Mouse (Mus musculus): ENCODE data around the gene Cnih3. TPM values are rescaled to one million over a fixed set of nuclear protein-coding genes. Genes with fewer than 3 reads are reported as not detected.

Cnih3 gene
- total and polyA plus RNA-seq, 3 experiments = 0.04 TPM; not detected in 2

- no peak overlapping the region for H3K4me3 ChIP-seq
- H3K27ac ChIP-seq = no peak overlapping the region
- H3K4me1 ChIP-seq (ENCODE audit: control insufficient read depth, insufficient read depth, low read length) = peaks cover 1% of the 10 kb centered on the region; the same call in 1 of the 2 replicates
- WGBS = 55% methylated on average over 6 of the region's 6 CpGs
- TF ChIP-seq CTCF (IDR thresholded peaks at IDR 0.05) = no peak
- TF ChIP-seq POLR2A (IDR thresholded peaks at IDR 0.05; ENCODE audit: insufficient read depth, low read depth, low read length) = no peak
- no peak for TF ChIP-seq EP300 (IDR thresholded peaks at IDR 0.05; ENCODE audit: insufficient read depth, low read depth, low read length)
- no peak overlapping the region for H3K9ac ChIP-seq (ENCODE audit: low read depth, low read length)
- H3K79me2 ChIP-seq (replicated peaks; ENCODE audit: control insufficient read depth, insufficient read depth, low read length) = no peaks in the 10 kb centered on the region
- intact Hi-C loops (cut with DNase I) = no loop called here
- DNase-seq = peak in 1 of 2 experiments; percentile 15
- no peaks in the 10 kb centered on the region for H3K27me3 ChIP-seq (ENCODE audit: control insufficient read depth, insufficient read depth, low read length)
- no peaks in the 10 kb centered on the region for H3K36me3 ChIP-seq (ENCODE audit: control insufficient read depth, insufficient read depth, low read length)
Observed at GRCm38 (mm10) chr1:181395234-181395828, 42.9 kb downstream of the Cnih3 start.

GRCm38 (mm10) chr1:181399179-181399578 lies 46.8 kb downstream of the Cnih3 start:
- Histone ChIP-seq H3K9ac (ENCODE audit: low read depth, low read length) (no peak overlapping the region), H3K4me1 (ENCODE audit: control insufficient read depth, insufficient read depth, low read length) (no peaks in the 10 kb centered on the region), H3K36me3 (ENCODE audit: control insufficient read depth, insufficient read depth, low read length) (no peaks in the 10 kb centered on the region), H3K27ac (no peak overlapping the region), H3K4me3 (no peak overlapping the region), H3K79me2 (replicated peaks; ENCODE audit: control insufficient read depth, insufficient read depth, low read length) (no peaks in the 10 kb centered on the region), H3K27me3 (ENCODE audit: control insufficient read depth, insufficient read depth, low read length) (no peaks in the 10 kb centered on the region)
- WGBS = 58% methylated on average over 3 of the region's 3 CpGs
- no peak for DNase-seq
- TF ChIP-seq EP300 (IDR thresholded peaks at IDR 0.05; ENCODE audit: insufficient read depth, low read depth, low read length) (no peak), POLR2A (IDR thresholded peaks at IDR 0.05; ENCODE audit: insufficient read depth, low read depth, low read length) (no peak), CTCF (IDR thresholded peaks at IDR 0.05) (no peak)
- intact Hi-C loops (cut with DNase I) = no loop called here

GRCm38 (mm10) chr1:181403056-181403455 lies 50.6 kb downstream of the Cnih3 start:
- no peak for DNase-seq
- Histone ChIP-seq H3K27me3 (ENCODE audit: control insufficient read depth, insufficient read depth, low read length) (no peaks in the 10 kb centered on the region), H3K27ac (no peak overlapping the region), H3K79me2 (replicated peaks; ENCODE audit: control insufficient read depth, insufficient read depth, low read length) (no peaks in the 10 kb centered on the region), H3K4me1 (ENCODE audit: control insufficient read depth, insufficient read depth, low read length) (no peaks in the 10 kb centered on the region), H3K36me3 (ENCODE audit: control insufficient read depth, insufficient read depth, low read length) (no peaks in the 10 kb centered on the region), H3K9ac (ENCODE audit: low read depth, low read length) (no peak overlapping the region), H3K4me3 (no peak overlapping the region)
- 81% methylated on average over 7 of the region's 7 CpGs for WGBS
- intact Hi-C loops (cut with DNase I) = no loop called here
- TF ChIP-seq POLR2A (IDR thresholded peaks at IDR 0.05; ENCODE audit: insufficient read depth, low read depth, low read length) (no peak), CTCF (IDR thresholded peaks at IDR 0.05) (no peak), EP300 (IDR thresholded peaks at IDR 0.05; ENCODE audit: insufficient read depth, low read depth, low read length) (no peak)

GRCm38 (mm10) chr1:181407281-181407680 lies 54.9 kb downstream of the Cnih3 start:
- intact Hi-C loops (cut with DNase I) = no loop called here
- Histone ChIP-seq H3K4me1 (ENCODE audit: control insufficient read depth, insufficient read depth, low read length) (no peaks in the 10 kb centered on the region), H3K79me2 (replicated peaks; ENCODE audit: control insufficient read depth, insufficient read depth, low read length) (no peaks in the 10 kb centered on the region), H3K27ac (no peak overlapping the region), H3K4me3 (no peak overlapping the region), H3K9ac (ENCODE audit: low read depth, low read length) (no peak overlapping the region), H3K36me3 (ENCODE audit: control insufficient read depth, insufficient read depth, low read length) (no peaks in the 10 kb centered on the region), H3K27me3 (ENCODE audit: control insufficient read depth, insufficient read depth, low read length) (no peaks in the 10 kb centered on the region)
- TF ChIP-seq CTCF (IDR thresholded peaks at IDR 0.05) = no peak
- TF ChIP-seq EP300 (IDR thresholded peaks at IDR 0.05; ENCODE audit: insufficient read depth, low read depth, low read length) = no peak
- TF ChIP-seq POLR2A (IDR thresholded peaks at IDR 0.05; ENCODE audit: insufficient read depth, low read depth, low read length) = no peak
- DNase-seq = no peak
- 78% methylated on average over 11 of the region's 11 CpGs for WGBS

- H3K27me3 ChIP-seq (ENCODE audit: control insufficient read depth, insufficient read depth, low read length) = no peaks in the 10 kb centered on the region
- TF ChIP-seq POLR2A (IDR thresholded peaks at IDR 0.05; ENCODE audit: insufficient read depth, low read depth, low read length) = no peak
- no peak for TF ChIP-seq CTCF (IDR thresholded peaks at IDR 0.05)
- H3K9ac ChIP-seq (ENCODE audit: low read depth, low read length) = no peak overlapping the region
- 59% methylated on average over 18 of the region's 18 CpGs for WGBS
- H3K79me2 ChIP-seq (replicated peaks; ENCODE audit: control insufficient read depth, insufficient read depth, low read length) = no peaks in the 10 kb centered on the region
- intact Hi-C loops (cut with DNase I) = no loop called here
- DNase-seq = no peak
- no peak overlapping the region for H3K4me3 ChIP-seq
- H3K36me3 ChIP-seq (ENCODE audit: control insufficient read depth, insufficient read depth, low read length) = no peaks in the 10 kb centered on the region
- H3K27ac ChIP-seq = no peak overlapping the region
- H3K4me1 ChIP-seq (ENCODE audit: control insufficient read depth, insufficient read depth, low read length) = no peaks in the 10 kb centered on the region
Observed at GRCm38 (mm10) chr1:181408086-181408975, 55.9 kb downstream of the Cnih3 start.

GRCm38 (mm10) chr1:181409693-181410092 lies 57.3 kb downstream of the Cnih3 start:
- H3K79me2 ChIP-seq (replicated peaks; ENCODE audit: control insufficient read depth, insufficient read depth, low read length) = no peaks in the 10 kb centered on the region
- no peak overlapping the region for H3K9ac ChIP-seq (ENCODE audit: low read depth, low read length)
- intact Hi-C loops (cut with DNase I) = no loop called here
- TF ChIP-seq POLR2A (IDR thresholded peaks at IDR 0.05; ENCODE audit: insufficient read depth, low read depth, low read length) (no peak), EP300 (IDR thresholded peaks at IDR 0.05; ENCODE audit: insufficient read depth, low read depth, low read length) (no peak), CTCF (IDR thresholded peaks at IDR 0.05) (no peak)
- no peak overlapping the region for H3K27ac ChIP-seq
- H3K27me3 ChIP-seq (ENCODE audit: control insufficient read depth, insufficient read depth, low read length) = no peaks in the 10 kb centered on the region
- no peak overlapping the region for H3K4me3 ChIP-seq
- 75% methylated on average over 9 of the region's 9 CpGs for WGBS
- H3K36me3 ChIP-seq (ENCODE audit: control insufficient read depth, insufficient read depth, low read length) = no peaks in the 10 kb centered on the region
- H3K4me1 ChIP-seq (ENCODE audit: control insufficient read depth, insufficient read depth, low read length) = no peaks in the 10 kb centered on the region
- DNase-seq = no peak

Data from heart, adult 2 months (tissue).